Mouse (Mus musculus): ENCODE results near the gene Cuedc1.

Gene Cuedc1

GRCm38 (mm10) chr11:88148638-88149279 is 50.9 kb downstream of the Cuedc1 start:
- DNase-seq (ENCODE audit: low spot score in 2 of 2): peak in 1 of 2 experiments; percentile 31

GRCm38 (mm10) chr11:88151379-88152155 is 53.7 kb downstream of the Cuedc1 start:
- no peak for DNase-seq (ENCODE audit: low spot score in 2 of 2)

- DNase-seq (ENCODE audit: low spot score in 2 of 2): peak in 1 of 2 experiments; percentile 51
Measured at GRCm38 (mm10) chr11:88153880-88154279, 56.0 kb downstream of the Cuedc1 start.

- DNase-seq (ENCODE audit: low spot score in 2 of 2): no peak
Measured at GRCm38 (mm10) chr11:88154500-88154899, 56.6 kb downstream of the Cuedc1 start.

- DNase-seq (ENCODE audit: low spot score in 2 of 2): no peak
Measured at GRCm38 (mm10) chr11:88155451-88155850, 57.6 kb downstream of the Cuedc1 start.

GRCm38 (mm10) chr11:88155998-88156397 is 58.1 kb downstream of the Cuedc1 start:
- no peak for DNase-seq (ENCODE audit: low spot score in 2 of 2)

GRCm38 (mm10) chr11:88156403-88156802 is 58.5 kb downstream of the Cuedc1 start:
- no peak for DNase-seq (ENCODE audit: low spot score in 2 of 2)

GRCm38 (mm10) chr11:88158842-88159246 is 61.0 kb downstream of the Cuedc1 start:
- no peak for DNase-seq (ENCODE audit: low spot score in 2 of 2)

- no peak for DNase-seq (ENCODE audit: low spot score in 2 of 2)
Measured at GRCm38 (mm10) chr11:88159389-88159788, 61.5 kb downstream of the Cuedc1 start.

GRCm38 (mm10) chr11:88160316-88160715 is 62.5 kb downstream of the Cuedc1 start:
- no peak for DNase-seq (ENCODE audit: low spot score in 2 of 2)

GRCm38 (mm10) chr11:88161051-88161581 is 63.3 kb downstream of the Cuedc1 start:
- peak in 1 of 2 experiments; percentile 69 for DNase-seq (ENCODE audit: low spot score in 2 of 2)

GRCm38 (mm10) chr11:88161651-88162362 is 63.9 kb downstream of the Cuedc1 start:
- DNase-seq (ENCODE audit: low spot score in 2 of 2): peak; percentile 84 to 91

GRCm38 (mm10) chr11:88162740-88163139 is 64.9 kb downstream of the Cuedc1 start:
- DNase-seq (ENCODE audit: low spot score in 2 of 2): no peak

- DNase-seq (ENCODE audit: low spot score in 2 of 2): no peak
Measured at GRCm38 (mm10) chr11:88164213-88164723, 66.4 kb downstream of the Cuedc1 start.

GRCm38 (mm10) chr11:88164801-88165377 is 67.0 kb downstream of the Cuedc1 start:
- peak; percentile 66 to 73 for DNase-seq (ENCODE audit: low spot score in 2 of 2)

- DNase-seq (ENCODE audit: low spot score in 2 of 2): no peak
Measured at GRCm38 (mm10) chr11:88165683-88166364, 68.0 kb downstream of the Cuedc1 start.

GRCm38 (mm10) chr11:88166471-88166870 is 68.6 kb downstream of the Cuedc1 start:
- no peak for DNase-seq (ENCODE audit: low spot score in 2 of 2)

GRCm38 (mm10) chr11:88168611-88169010 is 70.8 kb downstream of the Cuedc1 start:
- no peak for DNase-seq (ENCODE audit: low spot score in 2 of 2)

- DNase-seq (ENCODE audit: low spot score in 2 of 2): no peak
Measured at GRCm38 (mm10) chr11:88169531-88170040, 71.7 kb downstream of the Cuedc1 start.

- no peak for DNase-seq (ENCODE audit: low spot score in 2 of 2)
Measured at GRCm38 (mm10) chr11:88170606-88171005, 72.7 kb downstream of the Cuedc1 start.

Measured in urinary bladder, postnatal 4 days (tissue).